Mouse (Mus musculus): ENCODE results near the gene Mdm2.

GRCm38 (mm10) chr10:117650725-117651124 lies 59.8 kb downstream of the Mdm2 start:
- TF ChIP-seq CTCF (conservative IDR thresholded peaks at IDR 0.05 in 1 of 2, IDR thresholded peaks at IDR 0.05 in 1 of 2; ENCODE audit: low read depth in 2 of 2, low read length in 2 of 2) (no peak), ELF1 (IDR thresholded peaks at IDR 0.05; ENCODE audit: low read depth, low read length) (no peak), TCF12 (IDR thresholded peaks at IDR 0.05; ENCODE audit: low read depth, low read length) (no peak), TBP (conservative IDR thresholded peaks at IDR 0.05; ENCODE audit: low read depth, low read length) (no peak), EP300 (IDR thresholded peaks at IDR 0.05; ENCODE audit: low read length) (no peak)
